Mouse (Mus musculus) embryo, embryonic 11 days (tissue): ENCODE data around the gene Kitl.

Experiments used
- DNase-seq: peaks from one replicate; pipeline ENCODE4 v3.0.0-alpha.2; 2015

Kitl gene

DNA sequence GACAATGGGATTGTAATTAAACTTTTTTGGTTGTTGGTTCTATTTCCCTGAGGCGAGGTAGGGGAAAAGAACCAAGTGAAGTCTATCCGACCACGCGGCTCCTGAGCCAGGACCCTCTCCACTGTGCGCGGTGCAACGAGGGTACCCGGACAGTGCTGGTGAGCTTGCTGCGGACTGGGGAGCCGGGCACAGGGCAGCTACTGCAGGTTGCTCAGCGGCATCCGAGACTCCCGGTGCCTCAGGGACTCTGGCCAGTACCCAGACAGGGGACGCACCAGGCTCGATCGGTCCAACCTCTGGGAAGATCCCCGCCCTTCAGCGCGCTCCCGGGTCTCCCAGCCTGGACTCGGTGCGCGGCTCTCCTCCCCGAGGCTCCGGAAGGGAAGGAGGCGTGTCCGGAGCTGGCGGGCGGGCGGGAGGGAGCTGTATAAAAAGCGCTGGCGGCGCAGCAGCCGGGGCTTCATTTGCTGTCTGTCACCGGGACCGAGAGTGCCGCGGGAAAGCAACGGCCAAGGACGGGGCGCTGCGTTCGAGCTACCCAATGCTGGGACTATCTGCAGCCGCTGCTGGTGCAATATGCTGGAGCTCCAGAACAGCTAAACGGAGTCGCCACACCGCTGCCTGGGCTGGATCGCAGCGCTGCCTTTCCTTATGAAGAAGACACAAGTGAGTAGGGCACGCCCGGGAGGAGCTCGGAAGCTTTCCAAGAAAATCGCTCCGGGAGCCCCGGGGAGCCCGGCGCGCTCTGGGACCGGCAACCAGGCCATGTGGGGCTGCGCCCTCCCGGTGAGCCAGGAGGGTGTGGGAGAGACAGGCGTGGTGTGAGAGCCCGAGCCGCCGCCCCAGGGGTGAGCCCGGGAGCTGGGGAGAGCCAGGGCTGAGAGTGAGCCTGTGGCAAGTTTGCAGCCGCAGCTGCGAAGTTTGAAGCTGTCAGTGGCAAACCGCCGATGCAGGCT lies at the start of gene Kitl:
Kitl (plus strand) TSS at position 261 of the 956 bp plus-strand sequence.
- peak; percentile 88 for DNase-seq

DNA sequence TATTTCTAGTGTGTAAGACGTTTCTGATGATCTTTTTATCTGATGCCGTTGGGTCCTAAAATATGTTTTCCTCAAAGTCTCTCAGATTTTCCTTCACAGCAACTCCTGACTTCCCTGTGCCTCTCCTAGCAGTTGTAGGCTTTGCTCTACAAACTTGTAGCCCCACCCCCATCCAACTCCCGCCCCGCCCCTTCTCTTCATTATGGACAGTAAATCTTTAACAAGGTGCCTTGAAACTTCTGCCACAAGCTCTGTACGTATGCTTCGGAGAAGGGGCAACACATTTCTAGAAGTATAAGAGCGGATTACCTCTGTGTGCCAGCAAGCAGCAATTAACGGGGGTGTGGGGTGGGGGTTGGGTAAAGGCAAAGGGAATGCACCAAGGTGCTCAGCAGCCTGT lies 42.6 kb upstream of the Kitl start:
- DNase-seq, result no peak

DNA sequence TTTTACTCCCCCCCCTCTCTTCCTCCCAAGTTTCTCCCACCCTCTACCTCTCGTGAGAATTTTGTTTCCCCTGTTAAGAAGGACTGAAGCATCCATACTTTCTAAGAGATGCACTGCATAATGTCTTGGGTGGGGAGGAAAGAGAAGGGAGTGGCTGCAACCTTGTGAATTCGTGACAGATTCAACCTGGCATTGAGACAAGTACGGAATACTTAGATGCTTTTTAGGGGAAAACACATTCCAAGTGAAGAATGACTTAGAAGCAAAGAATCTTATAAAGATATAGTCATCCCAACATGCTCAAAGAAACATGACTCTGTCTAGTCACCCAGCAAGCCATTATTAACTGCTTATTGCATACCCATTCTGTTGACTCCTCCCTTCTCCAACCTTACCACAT lies 35.3 kb upstream of the Kitl start:
- no peak for DNase-seq

DNA sequence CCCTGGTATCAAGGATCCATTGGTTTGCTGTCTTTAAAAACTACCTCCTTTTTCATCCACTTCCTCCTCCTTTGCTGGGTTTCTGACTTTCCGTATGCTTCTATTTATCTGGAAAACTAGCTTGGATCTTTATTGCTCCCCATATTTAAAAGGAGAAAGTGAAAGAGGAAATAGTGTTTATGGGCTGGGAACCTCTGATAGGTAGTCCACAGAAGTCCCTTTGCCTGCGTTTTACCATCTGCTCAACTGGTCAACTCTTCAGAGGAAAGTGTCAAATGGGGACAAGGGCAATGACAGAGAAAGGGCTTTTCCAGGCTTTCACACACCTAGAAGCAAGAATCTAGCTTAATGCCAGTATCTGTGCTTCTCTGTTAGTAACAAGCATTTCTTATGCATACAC lies 34.5 kb upstream of the Kitl start:
- DNase-seq, result no peak

DNA sequence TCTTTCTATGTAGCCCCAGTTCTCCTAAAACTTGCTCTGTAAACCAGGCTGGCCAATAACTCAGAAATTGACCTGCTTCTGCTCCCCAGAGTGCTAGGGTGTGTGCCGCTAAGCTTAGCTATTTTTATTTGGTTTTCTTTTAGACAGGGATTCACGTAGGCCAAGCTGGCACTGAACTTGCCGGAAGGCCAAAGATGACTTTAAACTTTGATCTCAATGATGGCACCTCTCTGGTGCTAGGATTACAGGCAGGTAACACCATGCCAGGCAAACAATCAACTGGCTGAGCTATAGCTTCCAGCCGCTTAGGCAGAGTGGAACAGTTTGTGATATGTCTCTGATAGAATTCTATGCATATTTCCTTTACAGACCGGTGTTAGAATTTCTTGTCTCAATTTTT lies 33.5 kb upstream of the Kitl start:
- no peak for DNase-seq

DNA sequence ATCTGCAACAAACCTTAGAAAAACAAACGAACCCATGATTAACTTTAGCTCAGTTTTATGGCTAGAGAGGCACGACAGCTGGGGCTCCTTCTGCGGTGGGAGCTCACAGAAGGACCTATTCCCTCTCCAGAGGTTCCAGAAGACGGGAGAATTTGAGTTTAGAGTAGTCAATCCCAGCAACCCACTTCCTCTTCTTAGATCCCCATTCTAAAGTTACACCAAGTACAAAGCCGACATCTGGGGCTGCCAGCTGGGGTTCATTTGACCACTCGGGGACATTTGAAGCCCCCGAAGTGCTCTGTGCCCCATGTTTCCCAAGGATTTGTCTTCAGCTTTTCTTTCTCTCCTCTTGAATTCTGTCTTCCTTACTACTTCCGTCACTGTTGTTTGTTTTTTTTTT lies 28.7 kb upstream of the Kitl start:
- no peak for DNase-seq

DNA sequence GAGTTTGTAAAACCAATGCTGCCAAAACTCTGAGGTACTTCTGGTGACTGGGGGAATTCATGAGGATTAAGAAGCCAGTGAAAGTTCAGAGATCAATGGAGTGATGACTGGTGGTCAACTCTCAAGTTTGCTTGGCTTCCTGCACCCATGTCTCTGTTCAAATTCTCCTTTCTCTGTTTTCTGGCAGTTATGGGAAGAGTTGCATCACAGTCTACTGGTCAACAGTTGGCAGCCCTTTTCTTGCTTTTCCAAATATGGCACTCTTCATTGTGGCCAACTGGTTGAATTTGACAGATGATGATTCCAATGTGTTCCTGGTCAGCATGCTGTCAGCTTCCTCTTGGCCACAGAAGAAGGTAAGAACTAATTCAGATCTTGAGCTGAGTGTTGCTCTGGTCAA lies 25.7 kb upstream of the Kitl start:
- DNase-seq, result no peak

DNA sequence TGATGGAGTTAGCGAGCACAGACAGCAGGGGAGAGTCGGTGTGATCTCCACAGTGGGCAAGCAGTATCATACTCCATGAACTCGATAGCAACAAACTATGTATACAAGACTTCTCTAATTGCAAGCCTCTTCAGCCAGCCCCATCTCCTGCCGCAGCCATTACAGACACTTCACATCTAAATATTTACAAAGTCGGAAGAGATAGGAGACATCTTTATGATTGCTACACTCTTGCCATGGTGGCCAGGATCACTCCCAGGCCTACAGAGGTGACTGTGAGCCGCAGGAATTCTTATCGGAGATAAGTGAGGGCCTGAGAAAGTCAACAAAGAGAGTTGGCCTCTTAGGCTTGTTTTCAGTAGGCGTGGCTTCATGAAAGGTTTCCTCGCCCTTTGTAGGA lies 23.3 kb upstream of the Kitl start:
- no peak for DNase-seq

DNA sequence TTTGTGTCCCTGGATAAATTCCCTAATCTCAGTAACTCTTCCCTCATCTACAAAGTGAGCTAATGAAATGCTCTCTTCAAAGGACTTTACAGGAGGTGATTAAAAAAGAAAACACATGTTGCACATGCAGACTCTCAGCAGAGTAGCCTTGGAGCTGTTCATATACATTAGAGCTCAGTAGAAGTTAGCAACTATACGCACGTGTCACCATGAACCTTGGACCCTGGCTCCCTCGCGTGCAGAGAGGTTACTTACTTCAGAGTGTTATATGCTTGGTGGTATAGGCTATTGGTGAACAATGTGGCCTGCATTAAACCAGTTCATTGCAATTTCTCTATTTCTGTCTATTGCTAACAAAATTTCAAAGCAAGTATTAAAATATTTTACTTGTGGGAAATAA lies 14.0 kb upstream of the Kitl start:
- no peak for DNase-seq

DNA sequence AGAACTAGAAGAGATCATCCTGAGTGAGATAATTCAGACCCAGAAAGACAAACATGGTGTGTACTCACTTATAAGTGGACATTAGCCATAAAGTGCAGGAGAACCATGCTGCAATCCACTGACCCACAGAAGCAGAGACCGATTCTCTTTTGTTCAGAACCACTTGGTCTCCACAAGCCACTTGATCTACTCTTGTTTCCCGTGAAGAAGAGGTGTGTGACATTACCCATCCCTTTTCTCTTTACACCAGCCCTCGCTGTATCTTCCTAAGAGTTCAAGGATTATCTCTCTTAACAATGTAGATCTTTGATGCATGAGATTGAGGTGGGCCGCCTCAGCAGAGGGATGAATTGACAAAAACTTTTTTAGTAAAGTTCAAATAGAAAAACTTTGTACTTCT lies 11.6 kb upstream of the Kitl start:
- DNase-seq, result no peak

DNA sequence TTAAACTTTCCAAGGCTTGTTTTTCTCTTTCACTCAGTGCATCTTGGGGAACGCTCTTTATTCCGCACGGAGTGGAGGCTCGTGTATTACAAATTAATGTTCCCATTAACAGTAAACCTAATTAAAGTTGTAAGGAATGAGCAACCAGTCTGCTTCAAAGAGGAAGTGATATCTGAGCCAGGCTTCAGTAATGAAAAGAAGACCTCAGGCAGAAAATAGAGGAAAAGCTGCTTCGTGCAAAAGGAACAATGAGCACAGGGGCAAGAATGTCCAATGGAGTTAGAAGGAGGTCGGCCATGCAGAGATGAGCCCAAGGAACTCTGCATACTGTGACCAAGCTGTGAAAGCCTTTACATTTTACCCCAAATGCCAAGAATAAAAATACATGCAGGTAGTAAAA lies 5.7 kb upstream of the Kitl start:
- no peak for DNase-seq

DNA sequence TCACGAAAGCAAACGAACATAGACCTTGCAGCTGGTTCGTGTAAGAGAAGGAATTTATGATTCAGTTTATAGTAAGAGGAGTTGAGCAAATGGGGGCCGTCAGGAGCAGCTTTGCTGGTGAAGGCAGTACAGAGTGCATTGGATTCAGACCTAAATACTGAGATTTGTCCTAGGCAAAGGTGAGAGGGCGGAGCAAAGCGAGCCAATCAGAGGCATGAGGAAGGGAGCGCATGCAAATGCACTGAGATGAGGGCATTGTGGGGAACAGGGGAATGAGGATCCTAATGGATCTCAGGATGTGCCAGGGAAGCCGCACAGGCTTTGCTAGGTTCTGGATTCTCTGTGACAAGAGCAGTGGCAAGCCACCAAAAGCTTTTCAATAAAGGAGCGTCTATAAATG lies 5.1 kb upstream of the Kitl start:
- DNase-seq, result no peak

DNA sequence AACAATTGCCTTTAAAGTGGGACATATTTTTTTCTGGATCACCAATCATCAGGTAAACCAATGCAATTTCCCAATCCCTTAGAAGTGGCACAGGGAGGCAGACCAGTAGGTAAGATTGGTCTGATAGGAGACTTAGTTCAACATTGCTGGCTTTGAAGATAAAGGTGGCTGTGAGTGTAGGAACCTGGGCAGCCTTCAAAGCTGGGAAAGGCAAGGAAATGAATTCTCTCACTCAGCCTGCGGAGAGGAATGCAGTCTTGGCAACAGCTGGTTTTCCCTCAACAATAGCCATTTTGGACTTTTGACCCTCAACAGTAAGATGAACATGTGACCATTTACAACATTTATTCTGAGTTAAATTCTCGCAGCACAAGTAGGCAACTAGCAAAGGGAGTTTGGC lies 1.3 kb upstream of the Kitl start:
- no peak for DNase-seq

DNA sequence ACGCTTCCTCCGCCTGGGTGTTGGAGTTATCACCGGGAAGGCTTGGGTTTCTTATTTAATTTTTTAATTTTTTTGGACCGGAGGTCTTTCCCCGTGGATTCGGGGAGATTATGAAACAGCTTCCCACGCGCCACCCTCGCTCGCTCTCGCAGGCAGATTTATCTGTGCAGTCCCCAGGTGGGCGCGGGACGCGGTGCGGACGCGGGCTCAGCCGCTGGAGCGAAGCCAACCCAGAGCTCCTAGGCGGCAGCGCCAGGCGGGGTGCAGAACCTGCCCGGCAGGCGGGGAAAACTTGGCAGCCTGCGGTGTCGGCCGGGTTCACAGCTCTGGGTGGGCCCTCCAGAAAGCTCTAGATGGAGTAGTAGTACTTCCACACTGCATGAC lies 888 bp downstream of the Kitl start:
- DNase-seq, result peak; percentile 72

DNA sequence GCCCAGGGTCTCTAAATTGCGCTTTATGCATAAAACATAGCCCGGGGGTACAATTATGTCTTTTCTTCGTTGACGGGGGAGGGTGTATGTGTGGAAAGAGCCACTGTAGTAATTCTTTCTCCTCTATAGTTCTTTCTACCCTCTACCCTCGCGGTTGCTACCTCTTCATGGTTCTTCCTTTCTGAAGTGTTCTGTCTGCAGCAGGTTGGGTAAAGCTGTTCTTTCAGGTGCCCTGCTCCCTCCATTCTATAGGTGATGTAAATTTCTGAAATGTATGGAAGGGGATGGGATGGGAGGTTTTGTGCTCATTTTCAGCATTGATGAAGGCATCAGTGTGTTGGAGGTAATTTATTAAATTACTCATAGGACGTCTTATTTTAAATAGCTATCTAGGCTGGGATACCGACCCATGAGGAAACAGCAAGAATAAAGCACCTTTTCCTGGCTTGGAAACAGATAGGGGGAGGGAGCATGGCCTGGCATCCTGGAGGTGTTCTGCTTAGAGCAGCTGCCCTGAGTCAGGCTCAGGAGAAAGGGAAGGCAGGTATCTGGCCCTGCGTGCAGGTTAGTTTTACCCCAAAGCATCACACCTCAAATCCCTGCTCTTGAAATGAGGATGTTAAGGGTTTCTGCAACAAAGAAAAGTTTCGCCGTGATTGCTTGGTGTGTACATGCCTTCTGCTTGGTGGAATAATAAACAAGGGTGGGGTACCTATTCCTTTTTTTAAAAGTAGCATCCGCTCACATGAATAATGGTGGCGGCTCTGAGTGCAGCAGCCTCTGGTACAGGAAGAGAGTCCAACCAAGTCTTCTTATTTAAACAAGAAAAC lies 1.7 kb downstream of the Kitl start:
- DNase-seq, result no peak

DNA sequence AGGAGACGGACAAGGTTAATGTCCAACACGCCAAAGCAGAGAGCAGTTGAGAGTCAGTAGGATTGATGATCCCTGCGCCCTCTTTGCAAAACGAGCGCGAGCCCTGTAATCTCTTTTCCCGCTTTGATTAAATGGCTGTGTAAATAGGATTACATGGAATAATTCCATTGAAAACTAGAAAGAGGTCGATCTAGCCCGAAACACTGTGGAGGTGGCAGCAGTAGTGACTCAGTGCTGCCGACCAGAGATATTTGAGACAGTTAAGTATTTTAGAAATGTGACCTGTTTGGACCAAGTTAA lies 2.3 kb downstream of the Kitl start:
- peak; percentile 45 for DNase-seq

DNA sequence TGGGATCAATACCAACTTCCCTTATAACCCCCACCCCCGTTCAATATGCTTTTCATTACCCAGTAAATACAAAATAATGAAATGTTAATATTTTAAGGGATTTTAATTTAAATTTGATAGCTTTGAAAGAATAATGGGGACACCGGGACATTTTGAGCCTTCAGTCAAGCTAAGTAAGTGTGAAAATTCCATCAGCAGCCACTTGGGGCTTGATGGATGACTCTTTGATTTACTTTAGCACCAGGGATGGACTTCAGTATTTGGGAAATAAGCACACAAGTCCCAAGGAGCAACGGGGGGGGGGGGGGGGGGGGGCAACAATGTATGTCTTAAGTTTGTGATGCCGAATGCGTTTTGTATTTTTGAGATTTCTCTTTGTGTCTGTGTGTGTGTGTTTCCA lies 3.1 kb downstream of the Kitl start:
- DNase-seq, result no peak

DNA sequence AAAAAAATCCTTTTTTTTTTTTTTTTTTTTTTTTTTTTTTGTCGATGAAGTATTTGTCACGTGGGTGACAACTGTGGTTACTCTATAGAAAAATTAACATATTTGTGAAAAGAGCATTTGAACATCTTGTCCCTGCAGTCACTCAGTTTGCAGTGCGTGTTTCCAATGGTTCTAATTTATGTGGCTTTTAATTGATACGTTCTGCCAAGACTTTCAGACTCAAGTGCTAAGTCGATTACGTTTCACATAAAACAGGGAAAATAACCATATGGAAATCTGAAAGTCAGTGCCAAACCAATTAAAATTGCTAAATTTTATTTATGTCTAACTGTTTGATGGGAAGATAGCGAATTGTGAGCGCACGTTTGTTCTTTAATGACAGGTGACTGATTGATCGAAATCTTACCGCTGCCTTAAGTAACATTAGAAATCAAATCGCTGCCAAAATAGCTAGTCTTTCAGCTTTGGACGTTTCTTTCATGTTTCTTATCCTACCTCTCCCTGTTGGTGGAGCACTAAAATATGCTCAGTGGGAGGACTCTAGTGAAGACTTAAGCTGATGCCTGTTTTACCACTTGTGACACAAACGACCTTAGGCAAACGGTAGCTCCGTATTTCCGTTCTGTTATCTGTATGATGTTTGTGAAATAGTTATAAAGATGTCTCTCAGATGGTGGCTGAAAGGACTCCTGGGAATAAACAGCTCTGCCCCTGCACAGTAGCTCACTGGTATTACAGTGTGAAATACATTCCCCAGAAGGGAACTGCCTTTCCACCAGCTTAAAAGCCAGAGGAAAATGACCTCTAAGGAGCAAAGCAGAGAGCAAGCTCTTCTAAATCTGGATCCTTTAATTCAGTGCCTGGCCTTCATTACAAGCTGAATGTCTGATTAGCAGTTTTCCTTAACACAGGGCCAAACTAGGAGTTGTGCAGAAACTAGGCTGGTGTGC lies 4.1 kb downstream of the Kitl start:
- DNase-seq, result no peak

DNA sequence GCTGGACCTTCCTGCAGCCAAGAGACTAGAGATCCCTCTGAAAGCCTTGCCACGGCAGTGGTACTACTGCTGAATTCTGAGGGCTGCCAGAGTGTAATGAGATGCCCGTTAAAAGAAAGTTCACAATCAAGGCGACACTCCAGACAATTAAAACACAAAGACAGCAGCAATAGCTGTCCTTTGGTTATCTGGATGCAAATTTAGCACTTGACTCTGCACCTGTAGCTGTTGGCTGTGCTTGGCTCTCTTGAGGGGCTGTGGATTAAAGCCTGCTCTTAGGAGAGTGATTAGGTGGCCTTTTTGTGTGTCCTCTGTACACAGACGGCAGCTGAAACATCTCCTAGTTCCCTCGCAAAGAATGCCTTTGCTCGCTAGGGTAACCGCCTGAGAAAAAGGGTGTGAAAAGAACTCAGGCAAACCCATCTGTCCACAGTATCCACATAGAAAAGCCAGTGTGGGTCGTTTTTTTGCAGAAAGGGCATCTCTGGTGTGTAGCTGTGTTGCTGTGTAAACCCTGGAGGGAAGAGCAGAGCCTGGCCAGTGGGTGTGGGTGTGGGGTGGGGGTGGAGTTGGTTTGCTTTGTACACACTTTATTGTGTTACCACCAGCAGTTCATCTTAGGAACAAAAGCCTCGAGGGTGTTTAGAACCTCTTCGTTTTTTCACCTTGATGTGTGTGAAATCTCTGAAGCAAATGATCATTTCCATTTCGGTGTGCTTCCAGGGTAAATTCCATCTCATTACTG lies 6.8 kb downstream of the Kitl start:
- no peak for DNase-seq

DNA sequence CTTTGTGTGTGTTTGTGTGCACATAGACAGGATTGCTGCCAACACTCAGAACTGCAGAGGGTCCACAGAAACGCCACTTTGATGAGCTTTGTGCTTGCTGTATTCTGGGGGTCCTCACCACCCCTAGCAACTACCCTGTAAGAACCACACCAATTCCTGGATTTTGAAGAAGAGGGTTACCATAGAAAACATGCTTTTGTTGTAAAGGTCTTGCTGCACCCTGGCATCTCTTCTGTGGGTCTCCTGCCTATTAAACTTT lies 7.3 kb downstream of the Kitl start:
- no peak for DNase-seq

DNA sequence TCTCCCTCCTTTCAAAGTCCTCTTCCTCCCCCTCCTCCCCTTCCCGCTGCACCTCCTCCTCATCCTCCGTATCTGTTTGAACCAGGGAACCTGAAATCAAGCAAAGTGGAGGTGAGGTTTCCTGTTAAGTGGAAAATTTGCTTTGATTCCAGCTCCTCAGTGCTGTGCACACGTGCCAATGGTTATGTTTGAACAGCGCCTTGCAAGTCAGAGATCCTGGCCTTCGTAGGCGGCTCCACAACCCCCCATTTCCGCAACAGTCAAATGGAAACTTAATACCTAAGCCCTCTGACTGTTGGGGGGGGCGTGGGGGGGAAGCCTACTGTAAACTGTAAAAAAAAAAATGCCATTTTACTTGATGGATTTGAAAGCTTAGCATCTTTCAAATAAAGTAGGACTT lies 10.2 kb downstream of the Kitl start:
- no peak for DNase-seq

DNA sequence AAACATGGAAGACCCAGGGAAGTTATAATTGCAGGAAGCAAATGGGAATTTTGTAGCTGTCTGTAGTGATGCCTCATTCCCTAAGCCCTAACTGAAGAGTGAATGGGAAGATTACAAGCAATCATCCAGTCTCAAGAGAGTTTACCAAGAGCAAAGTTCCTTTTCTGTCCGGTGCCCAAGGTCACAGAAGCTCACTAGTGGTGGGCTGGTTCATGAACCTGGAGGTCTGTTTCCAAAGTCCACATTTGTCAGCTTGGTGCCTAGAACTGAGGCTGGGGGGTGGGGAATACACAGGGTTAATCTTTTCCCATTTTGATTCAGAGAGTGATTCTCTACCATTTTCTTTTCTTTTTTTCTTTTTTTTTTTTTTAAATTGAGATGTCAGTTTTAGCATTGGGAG lies 11.3 kb downstream of the Kitl start:
- no peak for DNase-seq

DNA sequence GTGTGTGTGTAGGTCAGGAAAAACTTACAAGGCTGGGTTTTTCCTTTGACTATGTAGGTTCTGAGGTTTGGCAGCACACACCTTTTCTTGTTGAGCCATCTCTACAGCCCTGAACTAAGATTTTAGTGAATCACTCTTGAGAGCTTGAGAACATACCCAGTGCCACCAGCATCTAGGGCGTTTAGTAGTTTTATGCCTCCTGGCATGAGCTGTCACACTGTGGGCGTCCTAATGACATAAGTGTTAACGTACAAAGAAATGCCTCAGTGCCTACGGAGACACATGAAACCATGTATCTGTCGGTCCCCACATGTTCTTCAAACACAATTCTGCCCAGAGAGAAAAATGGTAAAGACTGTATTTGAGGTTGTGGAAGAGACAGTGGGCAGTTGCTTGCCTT lies 15.0 kb downstream of the Kitl start:
- no peak for DNase-seq
